Mouse (Mus musculus): ENCODE results near the gene Eif4a2. TPM values are rescaled to one million over a fixed set of nuclear protein-coding genes. Genes with fewer than 3 reads are reported as not detected.
A peak's percentile ranks its signal among the peaks of the same experiment; 100 is the strongest.

Gene Eif4a2
- total and polyA plus RNA-seq, 3 experiments: 128 to 385 (median 337) TPM

DNA sequence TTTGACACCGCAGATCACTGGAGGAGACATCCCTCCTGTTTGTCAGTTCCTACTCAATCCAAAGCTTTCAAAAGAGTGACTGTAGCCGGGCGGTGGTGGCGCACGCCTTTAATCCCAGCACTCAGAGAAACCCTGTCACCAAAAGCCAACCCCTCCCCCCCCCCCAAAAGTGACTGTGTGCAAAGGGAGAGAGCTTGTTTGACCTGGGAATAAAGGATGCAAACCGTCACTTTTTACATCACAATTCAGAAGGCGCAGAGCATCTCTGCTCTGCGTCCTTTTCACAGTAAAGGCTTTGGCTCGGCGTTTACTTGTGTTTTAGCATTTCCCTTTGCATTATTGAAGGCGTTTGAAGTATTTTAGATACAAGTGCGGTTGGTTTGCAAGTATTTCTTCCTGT, 7.6 kb upstream of the Eif4a2 start:
- H3K36me3 ChIP-seq (ENCODE audit: control insufficient read depth, insufficient read depth, low read length): no peaks in the 10 kb centered on the region
- DNase-seq: no peak
- peak overlapping the region; percentile 3 for H3K4me3 ChIP-seq
- TF ChIP-seq EP300 (IDR thresholded peaks at IDR 0.05; ENCODE audit: insufficient read depth, low read depth, low read length) (no peak), CTCF (IDR thresholded peaks at IDR 0.05) (no peak), POLR2A (IDR thresholded peaks at IDR 0.05; ENCODE audit: insufficient read depth, low read depth, low read length) (no peak)
- H3K79me2 ChIP-seq (replicated peaks; ENCODE audit: control insufficient read depth, insufficient read depth, low read length): no peaks in the 10 kb centered on the region
- no peak overlapping the region; the same call in 1 of the 2 replicates for H3K9ac ChIP-seq (ENCODE audit: low read depth, low read length)
- intact Hi-C loops (cut with DNase I): no loop called here
- H3K27ac ChIP-seq: no peak overlapping the region
- H3K27me3 ChIP-seq (ENCODE audit: control insufficient read depth, insufficient read depth, low read length): no peaks in the 10 kb centered on the region
- 47% methylated on average over 12 of the region's 12 CpGs for WGBS
- peaks cover 3% of the 10 kb centered on the region; the same call in 1 of the 2 replicates for H3K4me1 ChIP-seq (ENCODE audit: control insufficient read depth, insufficient read depth, low read length)

DNA sequence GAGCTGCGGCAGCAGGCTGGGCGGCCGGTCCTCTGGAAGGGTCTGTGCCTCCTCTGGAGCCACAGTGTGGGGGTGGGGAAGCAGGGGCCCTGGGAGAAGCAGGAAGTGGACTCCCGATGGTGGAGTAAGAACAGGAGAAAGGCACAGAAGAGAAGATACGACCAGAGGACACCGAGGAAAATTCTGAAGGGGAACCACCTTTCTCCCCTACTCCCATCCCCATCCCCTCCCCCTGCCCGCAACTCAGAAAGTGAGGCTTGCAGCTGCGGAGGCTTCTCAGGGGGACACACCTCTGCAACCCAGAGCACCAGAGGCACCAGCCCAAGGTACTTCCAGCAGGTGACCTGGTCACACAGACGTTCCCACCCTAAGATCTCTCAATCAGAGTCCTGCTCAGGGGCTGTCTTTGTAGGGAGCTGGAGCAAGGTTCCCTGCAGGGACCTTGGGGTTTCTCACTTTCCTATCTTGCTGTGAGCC, 7.1 kb upstream of the Eif4a2 start:
- Histone ChIP-seq H3K27me3 (ENCODE audit: control insufficient read depth, insufficient read depth, low read length) (no peaks in the 10 kb centered on the region), H3K4me3 (peak overlapping the region; percentile 3), H3K4me1 (ENCODE audit: control insufficient read depth, insufficient read depth, low read length) (peaks cover 3% of the 10 kb centered on the region; the same call in 1 of the 2 replicates), H3K9ac (ENCODE audit: low read depth, low read length) (peak overlapping the region; percentile 40), H3K27ac (no peak overlapping the region), H3K36me3 (ENCODE audit: control insufficient read depth, insufficient read depth, low read length) (no peaks in the 10 kb centered on the region), H3K79me2 (replicated peaks; ENCODE audit: control insufficient read depth, insufficient read depth, low read length) (no peaks in the 10 kb centered on the region)
- DNase-seq: peak in 1 of 2 experiments; percentile 45
- no peak for TF ChIP-seq EP300 (IDR thresholded peaks at IDR 0.05; ENCODE audit: insufficient read depth, low read depth, low read length)
- TF ChIP-seq CTCF (IDR thresholded peaks at IDR 0.05): no peak
- TF ChIP-seq POLR2A (IDR thresholded peaks at IDR 0.05; ENCODE audit: insufficient read depth, low read depth, low read length): no peak
- WGBS: 21% methylated on average over 9 of the region's 9 CpGs
- intact Hi-C loops (cut with DNase I): no loop called here

DNA sequence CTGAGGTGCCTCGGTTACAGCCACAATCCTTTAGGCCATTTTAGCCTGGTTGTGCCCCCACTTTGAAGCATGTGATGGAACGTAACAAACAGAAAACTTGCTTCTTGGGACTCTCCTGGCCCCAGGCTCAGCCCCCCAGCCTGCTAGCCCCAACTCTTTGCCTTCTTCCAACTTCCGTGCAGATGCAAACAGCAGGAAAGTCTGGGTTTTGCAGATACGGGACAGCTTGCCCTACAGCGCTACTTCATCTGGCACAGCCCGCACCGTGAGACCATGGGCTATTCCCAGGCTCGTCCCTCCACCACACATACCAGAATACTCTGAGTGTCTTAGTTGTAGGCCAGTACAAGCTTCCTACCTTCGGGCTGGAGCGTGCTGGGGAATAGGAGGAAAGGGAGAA, 6.6 kb upstream of the Eif4a2 start:
- Histone ChIP-seq H3K27me3 (ENCODE audit: control insufficient read depth, insufficient read depth, low read length) (no peaks in the 10 kb centered on the region), H3K27ac (no peak overlapping the region), H3K4me1 (ENCODE audit: control insufficient read depth, insufficient read depth, low read length) (peaks cover 3% of the 10 kb centered on the region; the same call in 1 of the 2 replicates), H3K36me3 (ENCODE audit: control insufficient read depth, insufficient read depth, low read length) (no peaks in the 10 kb centered on the region), H3K4me3 (no peak overlapping the region), H3K9ac (ENCODE audit: low read depth, low read length) (peak overlapping the region; percentile 19; the same call in 1 of the 2 replicates), H3K79me2 (replicated peaks; ENCODE audit: control insufficient read depth, insufficient read depth, low read length) (no peaks in the 10 kb centered on the region)
- intact Hi-C loops (cut with DNase I): no loop called here
- 33% methylated on average over 10 of the region's 10 CpGs for WGBS
- TF ChIP-seq EP300 (IDR thresholded peaks at IDR 0.05; ENCODE audit: insufficient read depth, low read depth, low read length): no peak
- TF ChIP-seq CTCF (IDR thresholded peaks at IDR 0.05): no peak
- no peak for TF ChIP-seq POLR2A (IDR thresholded peaks at IDR 0.05; ENCODE audit: insufficient read depth, low read depth, low read length)
- peak in 1 of 2 experiments; percentile 29 for DNase-seq

DNA sequence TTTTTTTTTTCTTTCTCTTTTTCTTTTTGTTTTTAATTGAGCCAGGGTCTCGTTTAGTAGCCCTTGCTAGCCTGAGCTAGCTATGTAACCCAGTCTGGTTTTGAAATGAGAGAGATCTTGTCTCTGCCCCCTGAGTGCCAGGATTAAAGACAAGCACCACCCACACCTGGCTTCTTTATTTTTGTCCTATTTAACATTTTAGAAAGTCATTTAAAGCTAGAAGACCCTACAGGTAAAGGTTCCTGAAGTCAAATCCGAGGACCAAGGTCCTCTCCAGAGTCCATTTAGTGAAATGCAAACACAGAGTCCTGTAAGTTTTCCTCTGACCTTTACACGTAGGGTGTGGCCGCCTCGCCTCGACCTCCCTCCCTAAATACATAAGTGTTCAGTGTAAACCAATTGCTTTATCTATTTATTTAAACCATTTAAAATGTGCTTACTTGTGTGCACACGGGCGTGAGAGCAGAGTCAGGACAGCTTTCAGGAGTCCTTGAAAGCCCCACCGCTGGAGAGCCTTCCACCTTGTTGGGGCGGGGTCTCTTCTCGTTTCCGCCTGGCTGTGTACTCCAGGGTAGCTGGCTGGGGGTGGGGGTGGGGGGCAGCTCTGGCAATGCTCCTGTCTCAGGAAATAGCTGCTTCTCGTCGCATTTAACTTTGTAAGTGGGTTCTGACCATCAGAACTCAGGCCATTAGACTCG, 4.8 kb upstream of the Eif4a2 start:
- Histone ChIP-seq H3K4me1 (ENCODE audit: control insufficient read depth, insufficient read depth, low read length) (peaks cover 3% of the 10 kb centered on the region), H3K27ac (no peak overlapping the region), H3K27me3 (ENCODE audit: control insufficient read depth, insufficient read depth, low read length) (no peaks in the 10 kb centered on the region), H3K4me3 (peak overlapping the region; percentile 12), H3K36me3 (ENCODE audit: control insufficient read depth, insufficient read depth, low read length) (no peaks in the 10 kb centered on the region), H3K9ac (ENCODE audit: low read depth, low read length) (peak overlapping the region; percentile 70), H3K79me2 (replicated peaks; ENCODE audit: control insufficient read depth, insufficient read depth, low read length) (no peaks in the 10 kb centered on the region)
- DNase-seq: no peak
- WGBS: 18% methylated on average over 15 of the region's 15 CpGs
- TF ChIP-seq POLR2A (IDR thresholded peaks at IDR 0.05; ENCODE audit: insufficient read depth, low read depth, low read length) (no peak), EP300 (IDR thresholded peaks at IDR 0.05; ENCODE audit: insufficient read depth, low read depth, low read length) (no peak), CTCF (IDR thresholded peaks at IDR 0.05) (no peak)
- intact Hi-C loops (cut with DNase I): no loop called here

DNA sequence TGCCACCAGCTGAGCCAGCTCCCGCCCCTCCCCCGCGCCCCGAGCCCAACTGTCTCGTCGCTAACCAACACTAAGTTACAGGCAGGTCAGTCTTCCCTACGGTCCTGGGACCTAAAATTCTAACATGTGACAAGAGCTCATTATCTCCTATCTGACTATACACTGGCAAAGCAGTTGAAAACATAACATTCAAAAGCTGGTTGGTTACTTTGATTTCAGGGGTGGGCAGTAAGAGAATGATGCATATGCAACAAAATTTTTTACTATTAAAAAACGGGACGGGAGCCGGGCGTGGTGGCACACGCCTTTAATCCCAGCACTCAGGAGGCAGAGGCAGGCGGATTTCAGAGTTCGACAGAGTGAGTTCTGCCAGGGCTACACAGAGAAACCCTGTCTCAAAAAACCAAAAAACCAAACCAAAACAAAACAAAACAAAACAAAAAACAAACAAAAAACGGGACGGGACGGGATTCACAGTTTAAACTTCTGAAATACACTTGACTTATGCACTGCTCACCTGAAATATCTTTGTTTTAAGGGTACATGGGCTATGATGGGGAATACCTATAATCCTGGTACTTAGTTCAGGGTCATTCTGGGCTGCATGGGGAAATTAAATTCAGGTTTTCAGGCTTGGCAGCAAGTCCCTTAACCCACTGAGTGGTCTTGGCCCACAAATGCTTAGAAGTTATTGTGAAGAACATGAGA, 4.1 kb upstream of the Eif4a2 start:
- Histone ChIP-seq H3K4me3 (no peak overlapping the region; the same call in 1 of the 2 replicates), H3K4me1 (ENCODE audit: control insufficient read depth, insufficient read depth, low read length) (peaks cover 3% of the 10 kb centered on the region), H3K27me3 (ENCODE audit: control insufficient read depth, insufficient read depth, low read length) (no peaks in the 10 kb centered on the region), H3K9ac (ENCODE audit: low read depth, low read length) (peak overlapping the region; percentile 70), H3K27ac (no peak overlapping the region), H3K79me2 (replicated peaks; ENCODE audit: control insufficient read depth, insufficient read depth, low read length) (peaks cover 2% of the 10 kb centered on the region; the same call in 1 of the 2 replicates), H3K36me3 (ENCODE audit: control insufficient read depth, insufficient read depth, low read length) (no peaks in the 10 kb centered on the region)
- 33% methylated on average over 17 of the region's 17 CpGs for WGBS
- TF ChIP-seq CTCF (IDR thresholded peaks at IDR 0.05) (no peak), POLR2A (IDR thresholded peaks at IDR 0.05; ENCODE audit: insufficient read depth, low read depth, low read length) (no peak), EP300 (IDR thresholded peaks at IDR 0.05; ENCODE audit: insufficient read depth, low read depth, low read length) (no peak)
- intact Hi-C loops (cut with DNase I): no loop called here
- DNase-seq: no peak
